Mouse (Mus musculus) embryonic fibroblast, embryonic 13.5 days (primary cell): ENCODE data around the gene Bub3.

ENCODE experiments used
- CTCF ChIP-seq: IDR thresholded peaks from 2 replicates; pipeline ENCODE4 v1.5.1; 2011; ENCODE audit warnings: mild to moderate bottlenecking, control low read depth, low read length, moderate library complexity, borderline replicate concordance; ENCODE audit not compliant: insufficient read depth
- POLR2A ChIP-seq: IDR thresholded peaks from 2 replicates; pipeline ENCODE4 v1.6.1; 2011; ENCODE audit warnings: low read depth, mild to moderate bottlenecking, control low read depth, low read length, moderate library complexity

DNA sequence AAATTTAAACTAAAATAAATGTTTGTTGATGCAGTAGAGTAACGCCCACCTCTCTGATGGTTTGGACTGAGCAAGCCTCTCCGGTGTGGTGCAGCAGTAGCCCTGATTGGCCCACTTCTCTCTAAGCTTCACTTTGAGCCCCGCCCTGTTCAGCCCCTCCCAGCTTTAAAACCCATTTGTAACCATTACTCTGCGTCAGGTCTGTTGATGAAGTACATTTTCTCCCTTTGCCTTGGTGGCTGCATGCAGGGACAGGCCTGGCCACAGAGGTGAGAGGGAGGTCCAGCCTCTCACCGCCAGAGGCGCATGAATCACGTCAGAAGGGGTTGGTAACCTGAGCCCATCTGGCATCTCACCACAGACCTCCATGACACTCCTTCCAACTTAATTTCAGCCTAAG, 49.7 kb downstream of the Bub3 start:
- TF ChIP-seq POLR2A (no peak), CTCF (no peak)
